Mouse (Mus musculus): Measurements from ENCODE around the gene Polr3b. TPM values are rescaled to one million over a fixed set of nuclear protein-coding genes. Genes with fewer than 3 reads are reported as not detected.

The Polr3b gene
- polyA plus RNA-seq, 1 experiment: 3.2 TPM

- H3K4me1 ChIP-seq: peaks cover 22% of the 10 kb centered on the region
- no peak overlapping the region for H3K4me3 ChIP-seq (replicated peaks)
- no peaks in the 10 kb centered on the region for H3K27me3 ChIP-seq (replicated peaks)
- TF ChIP-seq FLI1 (IDR thresholded peaks at IDR 0.05; ENCODE audit: low read length) (no peak), GATA1 (IDR thresholded peaks at IDR 0.05; ENCODE audit: borderline replicate concordance, low read length) (no peak)
- H3K9me3 ChIP-seq: no peaks in the 10 kb centered on the region
- H3K36me3 ChIP-seq (replicated peaks; ENCODE audit: low read length): peaks cover 86% of the 10 kb centered on the region
These were observed 80.0 kb downstream of the Polr3b start for GRCm38 (mm10) chr10:84702115-84702514.

DNA sequence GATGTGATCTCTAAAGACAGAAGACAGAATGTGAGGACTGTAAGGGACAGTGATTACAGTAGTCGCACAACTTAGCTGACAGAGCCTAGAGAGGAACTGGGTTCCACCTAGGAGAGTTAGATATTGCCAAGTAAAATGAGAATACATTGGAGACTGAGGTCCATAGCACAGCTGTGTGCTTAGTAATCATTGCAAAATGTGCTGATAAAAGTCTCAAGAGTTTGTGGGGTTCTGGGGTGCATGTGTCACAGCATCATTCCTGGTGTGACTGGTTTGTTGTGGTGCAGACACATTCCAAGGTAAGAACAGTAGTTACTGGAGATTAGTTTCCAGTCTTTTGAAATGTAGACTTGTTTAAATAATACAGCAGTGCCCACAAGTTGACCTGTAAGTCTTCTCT, 82.5 kb downstream of the Polr3b start:
- TF ChIP-seq GATA1 (IDR thresholded peaks at IDR 0.05; ENCODE audit: borderline replicate concordance, low read length) (no peak), FLI1 (IDR thresholded peaks at IDR 0.05; ENCODE audit: low read length) (no peak)
- Histone ChIP-seq H3K4me1 (peaks cover 12% of the 10 kb centered on the region), H3K9me3 (no peaks in the 10 kb centered on the region), H3K27me3 (replicated peaks) (no peaks in the 10 kb centered on the region), H3K36me3 (replicated peaks; ENCODE audit: low read length) (peaks cover 77% of the 10 kb centered on the region), H3K4me3 (replicated peaks) (no peak overlapping the region)

- Histone ChIP-seq H3K36me3 (replicated peaks; ENCODE audit: low read length) (peaks cover 74% of the 10 kb centered on the region), H3K27me3 (replicated peaks) (no peaks in the 10 kb centered on the region), H3K9me3 (no peaks in the 10 kb centered on the region), H3K4me3 (replicated peaks) (no peak overlapping the region), H3K4me1 (peaks cover 11% of the 10 kb centered on the region)
- no peak for TF ChIP-seq GATA1 (IDR thresholded peaks at IDR 0.05; ENCODE audit: borderline replicate concordance, low read length)
- TF ChIP-seq FLI1 (IDR thresholded peaks at IDR 0.05; ENCODE audit: low read length): no peak
These were observed 83.1 kb downstream of the Polr3b start for GRCm38 (mm10) chr10:84705234-84705633.

- H3K27me3 ChIP-seq (replicated peaks): no peaks in the 10 kb centered on the region
- TF ChIP-seq FLI1 (IDR thresholded peaks at IDR 0.05; ENCODE audit: low read length) (no peak), GATA1 (IDR thresholded peaks at IDR 0.05; ENCODE audit: borderline replicate concordance, low read length) (no peak)
- no peaks in the 10 kb centered on the region for H3K9me3 ChIP-seq
- H3K36me3 ChIP-seq (replicated peaks; ENCODE audit: low read length): peaks cover 69% of the 10 kb centered on the region
- H3K4me3 ChIP-seq (replicated peaks): no peak overlapping the region
- no peaks in the 10 kb centered on the region for H3K4me1 ChIP-seq
These were observed 84.5 kb downstream of the Polr3b start for GRCm38 (mm10) chr10:84706543-84706942.

DNA sequence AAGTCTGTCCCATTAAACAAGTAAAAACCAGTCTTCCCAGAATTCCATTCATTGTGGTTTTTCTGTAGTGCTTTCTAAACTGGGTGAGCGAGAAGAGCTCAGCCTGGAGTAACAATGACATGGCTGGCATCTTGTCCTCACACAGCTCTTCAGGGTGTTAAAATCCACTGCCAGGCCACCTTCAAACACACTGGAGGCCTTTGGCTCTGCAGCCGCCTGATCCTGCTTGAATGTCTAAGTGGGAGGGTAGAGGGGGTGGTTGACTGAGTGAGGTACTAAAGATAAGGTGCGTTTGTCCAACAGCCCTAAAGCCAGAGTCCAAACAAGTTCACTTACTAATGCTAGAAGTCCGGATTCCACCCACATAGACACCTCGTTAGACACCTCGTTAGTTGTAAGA, 85.1 kb downstream of the Polr3b start:
- TF ChIP-seq FLI1 (IDR thresholded peaks at IDR 0.05; ENCODE audit: low read length) (no peak), GATA1 (IDR thresholded peaks at IDR 0.05; ENCODE audit: borderline replicate concordance, low read length) (no peak)

DNA sequence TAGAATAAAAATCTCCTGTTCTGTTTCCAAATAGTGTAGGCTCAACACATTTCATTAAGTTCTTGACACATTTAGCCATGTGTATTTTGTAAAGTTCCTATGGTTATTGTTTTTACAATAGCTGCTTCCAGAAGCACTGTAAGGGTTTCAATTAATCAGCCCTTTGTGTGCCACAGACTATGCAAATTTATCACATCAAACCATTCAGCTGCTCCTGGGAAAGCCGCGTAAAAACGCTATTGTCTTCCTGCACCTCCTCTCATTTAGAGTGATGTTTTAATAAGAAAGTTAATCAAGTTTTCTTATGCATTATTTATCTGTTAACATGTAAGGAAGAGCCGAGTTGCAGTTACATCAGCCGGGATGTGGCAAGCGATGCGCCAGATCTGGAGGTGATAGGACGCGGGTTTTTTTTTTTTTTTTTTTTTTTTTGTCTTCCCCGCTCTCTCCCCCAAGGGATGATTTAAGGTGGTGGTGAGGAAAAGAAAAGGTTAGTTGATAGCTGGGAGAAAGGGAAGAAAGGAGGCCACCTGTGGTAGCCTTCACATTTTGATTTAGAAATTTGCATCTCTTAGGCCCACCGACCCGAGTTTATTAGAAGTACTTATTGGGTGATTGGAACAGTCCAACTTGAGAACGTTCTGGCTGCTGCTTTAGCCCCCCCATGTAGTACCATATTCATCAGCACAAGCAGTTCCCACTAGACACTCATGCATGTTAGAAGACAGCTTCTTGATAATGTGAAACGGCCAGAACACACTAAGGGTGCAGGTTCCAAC, 85.8 kb downstream of the Polr3b start:
- Histone ChIP-seq H3K36me3 (replicated peaks; ENCODE audit: low read length) (peaks cover 66% of the 10 kb centered on the region), H3K27me3 (replicated peaks) (no peaks in the 10 kb centered on the region), H3K4me1 (no peaks in the 10 kb centered on the region), H3K9me3 (no peaks in the 10 kb centered on the region), H3K4me3 (replicated peaks) (no peak overlapping the region)
- no peak for TF ChIP-seq FLI1 (IDR thresholded peaks at IDR 0.05; ENCODE audit: low read length)
- no peak for TF ChIP-seq GATA1 (IDR thresholded peaks at IDR 0.05; ENCODE audit: borderline replicate concordance, low read length)

More for the DNA sequence above, 85.1 kb downstream of the Polr3b start:
- H3K27me3 ChIP-seq (replicated peaks): no peaks in the 10 kb centered on the region
- no peak overlapping the region for H3K4me3 ChIP-seq (replicated peaks)
- no peaks in the 10 kb centered on the region for H3K4me1 ChIP-seq
- no peaks in the 10 kb centered on the region for H3K9me3 ChIP-seq
- peaks cover 64% of the 10 kb centered on the region for H3K36me3 ChIP-seq (replicated peaks; ENCODE audit: low read length)

GRCm38 (mm10) chr10:84710192-84710591, 88.1 kb downstream of the Polr3b start:
- Histone ChIP-seq H3K27me3 (replicated peaks) (no peaks in the 10 kb centered on the region), H3K36me3 (replicated peaks; ENCODE audit: low read length) (peaks cover 72% of the 10 kb centered on the region), H3K9me3 (no peaks in the 10 kb centered on the region), H3K4me3 (replicated peaks) (no peak overlapping the region), H3K4me1 (0 out of 2 replicates have a peak, but pooled peaks cover 3% of the 10 kb centered on the region)
- no peak for TF ChIP-seq GATA1 (IDR thresholded peaks at IDR 0.05; ENCODE audit: borderline replicate concordance, low read length)
- TF ChIP-seq FLI1 (IDR thresholded peaks at IDR 0.05; ENCODE audit: low read length): no peak

- H3K4me1 ChIP-seq: 0 out of 2 replicates have a peak, but pooled peaks cover 3% of the 10 kb centered on the region
- H3K4me3 ChIP-seq (replicated peaks): no peak overlapping the region
- H3K27me3 ChIP-seq (replicated peaks): no peaks in the 10 kb centered on the region
- no peaks in the 10 kb centered on the region for H3K9me3 ChIP-seq
- no peak for TF ChIP-seq GATA1 (IDR thresholded peaks at IDR 0.05; ENCODE audit: borderline replicate concordance, low read length)
- H3K36me3 ChIP-seq (replicated peaks; ENCODE audit: low read length): peaks cover 72% of the 10 kb centered on the region
These were observed 88.7 kb downstream of the Polr3b start for GRCm38 (mm10) chr10:84710827-84711226.

- no peak for TF ChIP-seq GATA1 (IDR thresholded peaks at IDR 0.05; ENCODE audit: borderline replicate concordance, low read length)
- Histone ChIP-seq H3K9me3 (no peaks in the 10 kb centered on the region), H3K36me3 (replicated peaks; ENCODE audit: low read length) (peaks cover 74% of the 10 kb centered on the region), H3K4me3 (replicated peaks) (no peak overlapping the region), H3K27me3 (replicated peaks) (no peaks in the 10 kb centered on the region), H3K4me1 (0 out of 2 replicates have a peak, but pooled peaks cover 3% of the 10 kb centered on the region)
These were observed 89.4 kb downstream of the Polr3b start for GRCm38 (mm10) chr10:84711479-84711878.

GRCm38 (mm10) chr10:84711940-84712339, 89.8 kb downstream of the Polr3b start:
- H3K36me3 ChIP-seq (replicated peaks; ENCODE audit: low read length): peaks cover 76% of the 10 kb centered on the region
- TF ChIP-seq GATA1 (IDR thresholded peaks at IDR 0.05; ENCODE audit: borderline replicate concordance, low read length): no peak
- no peak for TF ChIP-seq FLI1 (IDR thresholded peaks at IDR 0.05; ENCODE audit: low read length)
- 0 out of 2 replicates have a peak, but pooled peaks cover 3% of the 10 kb centered on the region for H3K4me1 ChIP-seq
- no peaks in the 10 kb centered on the region for H3K27me3 ChIP-seq (replicated peaks)
- H3K4me3 ChIP-seq (replicated peaks): no peak overlapping the region
- H3K9me3 ChIP-seq: no peaks in the 10 kb centered on the region

Data from megakaryocyte, embryonic 14.5 days (primary cell).